Mouse (Mus musculus) C2C12 (cell line): ENCODE measurements around the gene Ankfn1. TPM values are rescaled to one million over a fixed set of nuclear protein-coding genes. Genes with fewer than 3 reads are reported as not detected.

Experiments used
- H3K27me3 ChIP-seq: one replicate; pipeline ENCODE4 v1.6.1; 2011; ENCODE audit not compliant: control insufficient read depth, insufficient read depth, insufficient read length
- H3K36me3 ChIP-seq: one replicate; pipeline ENCODE4 v1.6.1; 2011; ENCODE audit not compliant: control insufficient read depth, insufficient read depth
- H3K4me3 ChIP-seq: one replicate; pipeline ENCODE4 v1.5.1; 2011; ENCODE audit warnings: mild to moderate bottlenecking, control low read depth; ENCODE audit not compliant: poor library complexity, insufficient read depth, severe bottlenecking
- H3K79me2 ChIP-seq: one replicate; pipeline ENCODE4 v1.6.1; 2011; ENCODE audit not compliant: control insufficient read depth, insufficient read depth
- H3K79me3 ChIP-seq: one replicate; pipeline ENCODE4 v1.6.1; 2011; ENCODE audit warnings: low read depth, control low read depth
- H3ac ChIP-seq: one replicate; pipeline ENCODE3; 2011; ENCODE audit warnings: low read depth; ENCODE audit not compliant: control insufficient read depth, insufficient read length
- CEBPB ChIP-seq: IDR thresholded peaks from one replicate; pipeline ENCODE4 v1.6.1; 2011; ENCODE audit warnings: low read depth, mild to moderate bottlenecking, control low read depth, moderate library complexity
- CTCF ChIP-seq: IDR thresholded peaks from one replicate; pipeline ENCODE4 v1.5.1; 2011; ENCODE audit not compliant: control insufficient read depth, insufficient read depth, insufficient read length
- FOSL1 ChIP-seq: IDR thresholded peaks from one replicate; pipeline ENCODE4 v1.8.0; 2011; ENCODE audit warnings: mild to moderate bottlenecking, low read length; ENCODE audit not compliant: poor library complexity, insufficient read depth, severe bottlenecking
- MAX ChIP-seq: IDR thresholded peaks from one replicate; pipeline ENCODE4 v1.6.1; 2011; ENCODE audit warnings: mild to moderate bottlenecking, control low read depth
- MYOD1 ChIP-seq: IDR thresholded peaks from one replicate; pipeline ENCODE4 v1.6.1; 2011; ENCODE audit warnings: low read depth; ENCODE audit not compliant: control insufficient read depth, insufficient read length
- MYOG ChIP-seq: IDR thresholded peaks from one replicate; pipeline ENCODE4 v1.6.1; 2011; ENCODE audit not compliant: control insufficient read depth, insufficient read length; ENCODE audit errors: extremely low read depth
- USF1 ChIP-seq: IDR thresholded peaks from one replicate; pipeline ENCODE4 v1.6.1; 2011; ENCODE audit warnings: low read depth, mild to moderate bottlenecking, control low read depth, moderate library complexity
- polyA plus RNA-seq: library from polyadenylated mRNA; unstranded; fragments of >200 nt; fragmentation: generic; extraction: Trizol; gene quantifications from one replicate; pipeline ENCODE4 v1.2.1, GENCODE M21; 2012; ENCODE audit warnings: missing spikeins

Ankfn1 gene
- polyA plus RNA-seq, 1 experiment = not detected

DNA sequence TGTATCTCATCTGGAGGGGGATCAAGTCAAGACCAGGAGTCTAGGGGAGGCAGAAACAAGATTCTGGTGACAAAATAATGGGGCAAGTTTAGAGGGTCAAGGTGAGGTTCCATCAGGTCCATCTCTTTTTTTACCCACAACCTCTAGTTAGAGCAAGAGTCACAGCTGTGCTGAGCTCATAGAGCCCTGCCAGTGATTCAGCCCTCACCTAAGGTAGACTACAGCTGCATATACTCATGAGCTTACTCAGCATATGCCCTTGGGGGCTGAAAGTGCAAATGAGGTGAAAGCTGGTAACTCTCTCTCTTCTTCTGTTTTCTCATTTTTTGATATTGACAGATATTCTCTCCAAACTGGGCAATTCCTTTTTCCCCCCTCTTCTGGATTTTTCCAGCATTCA is 150.2 kb downstream of the Ankfn1 start:
- Histone ChIP-seq H3K79me3 (no peaks in the 10 kb centered on the region), H3K79me2 (no peaks in the 10 kb centered on the region), H3K27me3 (no peaks in the 10 kb centered on the region), H3ac (no peak overlapping the region), H3K4me3 (no peak overlapping the region), H3K36me3 (no peaks in the 10 kb centered on the region)
- TF ChIP-seq MYOG (no peak), USF1 (no peak)

DNA sequence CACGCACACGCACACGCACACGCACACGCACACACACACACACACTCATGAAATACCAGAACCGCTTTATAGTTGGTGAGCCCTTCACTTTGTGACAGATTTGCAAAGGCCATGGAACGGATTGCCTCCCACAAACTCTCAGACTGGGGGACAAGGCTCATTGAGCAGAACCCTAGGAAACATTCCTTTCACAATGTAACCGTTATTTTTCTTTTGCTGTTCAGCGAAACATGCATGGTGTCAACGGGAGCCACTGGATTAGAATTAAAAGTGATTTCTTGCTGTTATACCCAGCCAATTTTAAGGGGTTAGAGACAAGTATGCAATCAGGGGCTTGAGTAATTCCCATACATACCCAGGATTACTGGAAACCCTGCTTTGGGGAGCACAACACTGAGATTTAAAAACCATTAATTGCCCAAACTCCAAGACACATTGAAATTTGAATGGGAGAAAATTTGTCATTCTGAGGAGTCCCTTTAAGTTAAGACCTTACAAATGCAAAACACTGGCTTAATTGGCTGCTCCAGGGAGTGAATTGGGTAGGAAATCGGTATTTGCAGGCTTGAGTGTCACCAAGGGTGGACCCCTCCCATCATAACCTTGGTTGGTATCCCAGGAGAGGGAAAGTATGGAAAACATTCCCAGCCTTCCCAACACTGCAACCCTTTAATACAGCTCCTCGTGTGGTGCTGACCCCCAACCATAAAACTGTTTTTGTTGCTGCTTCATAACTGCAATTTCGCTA is 153.6 kb downstream of the Ankfn1 start:
- H3K79me2 ChIP-seq = no peaks in the 10 kb centered on the region
- H3K36me3 ChIP-seq = no peaks in the 10 kb centered on the region
- H3ac ChIP-seq = no peak overlapping the region
- TF ChIP-seq CTCF (no peak), MAX (no peak), MYOD1 (no peak), FOSL1 (no peak), CEBPB (no peak)
- no peaks in the 10 kb centered on the region for H3K79me3 ChIP-seq
- no peak overlapping the region for H3K4me3 ChIP-seq
- no peaks in the 10 kb centered on the region for H3K27me3 ChIP-seq

DNA sequence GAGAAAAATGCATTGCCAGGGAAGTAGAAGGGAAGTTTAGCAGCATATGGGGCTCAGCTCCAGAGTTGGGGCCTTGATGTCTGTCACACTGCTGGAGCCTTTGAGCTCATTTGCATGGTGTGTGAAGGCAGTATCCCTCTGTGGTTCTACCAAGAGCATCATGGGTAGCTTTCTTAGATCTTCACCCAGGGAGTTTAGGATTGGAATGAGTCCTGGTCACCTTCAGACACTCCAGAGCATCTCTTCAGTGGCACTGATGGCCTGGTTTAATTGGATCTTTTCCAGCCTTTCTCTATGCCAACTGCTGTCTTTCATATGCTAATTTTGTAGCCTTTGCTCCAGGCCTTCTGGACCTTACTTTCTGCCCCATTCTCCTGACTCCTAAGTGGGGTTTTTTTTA is 157.5 kb downstream of the Ankfn1 start:
- Histone ChIP-seq H3K79me3 (no peaks in the 10 kb centered on the region), H3K4me3 (no peak overlapping the region), H3ac (no peak overlapping the region), H3K36me3 (no peaks in the 10 kb centered on the region), H3K79me2 (no peaks in the 10 kb centered on the region), H3K27me3 (no peaks in the 10 kb centered on the region)
- TF ChIP-seq USF1 (no peak), CTCF (no peak), CEBPB (no peak), MYOD1 (no peak), MYOG (no peak), MAX (no peak), FOSL1 (no peak)

DNA sequence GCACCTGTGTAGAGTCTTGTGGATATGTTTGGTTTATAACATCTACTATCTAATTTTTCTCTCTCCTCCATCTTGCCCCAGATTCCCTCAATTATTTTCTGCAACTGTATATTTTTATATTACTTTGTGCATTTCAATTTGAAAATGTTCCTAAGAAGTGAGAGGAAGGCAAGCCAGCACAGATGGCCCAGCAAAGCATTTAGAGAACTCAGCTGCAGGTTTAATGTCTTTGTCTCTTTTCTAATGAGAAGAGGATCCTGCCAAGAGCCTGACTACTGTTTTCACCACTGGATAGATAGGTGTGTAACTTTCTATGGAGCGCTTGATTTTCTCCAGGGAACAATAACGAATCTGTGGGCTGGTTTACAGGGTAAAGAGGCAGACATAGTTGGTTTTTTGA is 161.6 kb downstream of the Ankfn1 start:
- no peaks in the 10 kb centered on the region for H3K79me3 ChIP-seq
- H3K36me3 ChIP-seq = no peaks in the 10 kb centered on the region
- H3K79me2 ChIP-seq = no peaks in the 10 kb centered on the region
- H3ac ChIP-seq = no peak overlapping the region
- H3K27me3 ChIP-seq = no peaks in the 10 kb centered on the region
- TF ChIP-seq MYOG (no peak), FOSL1 (no peak), CEBPB (no peak), MYOD1 (no peak), MAX (no peak), USF1 (no peak), CTCF (no peak)
- H3K4me3 ChIP-seq = no peak overlapping the region

DNA sequence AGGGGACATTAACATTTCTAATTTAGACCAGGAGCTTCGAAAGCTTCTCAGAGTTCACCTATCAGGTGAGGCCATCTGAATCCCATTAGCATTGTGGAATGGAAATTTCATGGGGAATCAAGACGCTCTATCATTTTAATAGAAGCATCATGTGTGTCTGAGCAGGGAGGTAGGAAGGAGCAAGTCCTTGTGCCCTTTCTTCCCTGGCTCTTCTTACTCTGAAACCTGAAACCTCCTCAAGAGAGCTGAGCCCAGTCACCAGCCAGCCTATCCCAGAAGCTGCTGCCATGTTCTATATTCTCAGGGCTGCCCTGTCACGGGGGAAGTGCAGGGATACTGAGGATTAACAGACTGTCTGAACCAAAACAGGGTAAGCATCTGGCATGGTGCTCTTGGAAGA is 165.9 kb downstream of the Ankfn1 start:
- no peaks in the 10 kb centered on the region for H3K79me3 ChIP-seq
- H3ac ChIP-seq = no peak overlapping the region
- no peaks in the 10 kb centered on the region for H3K36me3 ChIP-seq
- H3K79me2 ChIP-seq = no peaks in the 10 kb centered on the region
- no peak overlapping the region for H3K4me3 ChIP-seq
- no peaks in the 10 kb centered on the region for H3K27me3 ChIP-seq
- TF ChIP-seq MYOG (no peak), CTCF (no peak)

DNA sequence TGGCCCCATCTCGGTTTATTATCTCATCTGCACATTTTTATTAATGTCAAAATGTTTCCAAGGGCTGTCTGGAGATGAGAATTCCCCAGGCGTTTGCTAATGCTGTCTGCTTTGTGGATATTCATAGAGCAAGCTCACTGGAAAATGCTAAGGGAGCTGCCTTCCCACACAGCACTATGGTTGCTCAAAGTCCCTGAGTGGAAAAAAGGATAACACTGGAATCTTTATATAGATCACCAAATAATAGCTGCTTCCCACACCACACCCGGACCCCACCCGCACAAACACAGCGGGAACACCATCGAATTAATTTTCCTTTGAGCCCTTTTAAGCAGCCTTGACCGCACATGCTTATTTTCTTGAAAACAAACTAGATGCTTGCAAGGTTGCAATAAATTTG is 169.4 kb downstream of the Ankfn1 start:
- H3K79me3 ChIP-seq = no peaks in the 10 kb centered on the region
- no peak for TF ChIP-seq CTCF
- no peak for TF ChIP-seq USF1
- TF ChIP-seq MYOD1 = no peak
- no peak for TF ChIP-seq CEBPB
- no peak for TF ChIP-seq MYOG
- TF ChIP-seq MAX = no peak
- TF ChIP-seq FOSL1 = no peak
- H3ac ChIP-seq = no peak overlapping the region
- H3K27me3 ChIP-seq = no peaks in the 10 kb centered on the region
- no peaks in the 10 kb centered on the region for H3K36me3 ChIP-seq
- H3K4me3 ChIP-seq = no peak overlapping the region
- H3K79me2 ChIP-seq = no peaks in the 10 kb centered on the region
